Mouse (Mus musculus): ENCODE data around the gene Tppp2. TPM values are rescaled to one million over a fixed set of nuclear protein-coding genes. Genes with fewer than 3 reads are reported as not detected.

The Tppp2 gene
- polyA plus RNA-seq, 1 experiment from 2014 or later, result not detected

GRCm38 (mm10) chr14:51960316-51960715 is 42.1 kb downstream of the Tppp2 start:
- no peak for TF ChIP-seq CTCF (IDR thresholded peaks at IDR 0.05; ENCODE audit: low read depth)
- ATAC-seq (ENCODE audit: insufficient read depth) (no peak), DNase-seq (no peak)
- H3K27me3 ChIP-seq (ENCODE audit: insufficient read depth, low read length), result no peaks in the 10 kb centered on the region
- H3K27ac ChIP-seq (ENCODE audit: low read depth), result no peak overlapping the region
- H3K36me3 ChIP-seq (ENCODE audit: insufficient read depth), result no peaks in the 10 kb centered on the region
- 79% methylated on average over 2 of the region's 2 CpGs for WGBS
- H3K4me1 ChIP-seq (ENCODE audit: insufficient read depth), result no peaks in the 10 kb centered on the region
- no peak overlapping the region for H3K9ac ChIP-seq
- no peak overlapping the region for H3K4me2 ChIP-seq
- no peak overlapping the region for H3K4me3 ChIP-seq (ENCODE audit: low read depth, low read length)
- no peaks in the 10 kb centered on the region for H3K9me3 ChIP-seq (ENCODE audit: low read depth, low read length)

- WGBS, result 53% methylated on average over 3 of the region's 3 CpGs
- no peak overlapping the region for H3K27ac ChIP-seq (ENCODE audit: low read depth)
- DNase-seq, result peak; percentile 66
- H3K9me3 ChIP-seq (ENCODE audit: low read depth, low read length), result no peaks in the 10 kb centered on the region
- TF ChIP-seq CTCF (IDR thresholded peaks at IDR 0.05; ENCODE audit: low read depth), result no peak
- H3K36me3 ChIP-seq (ENCODE audit: insufficient read depth), result no peaks in the 10 kb centered on the region
- H3K4me1 ChIP-seq (ENCODE audit: insufficient read depth), result no peaks in the 10 kb centered on the region
- H3K4me3 ChIP-seq (ENCODE audit: low read depth, low read length), result no peak overlapping the region
- no peaks in the 10 kb centered on the region for H3K27me3 ChIP-seq (ENCODE audit: insufficient read depth, low read length)
- no peak overlapping the region for H3K9ac ChIP-seq
- peak; percentile 44; the same call in 1 of the 2 replicates for ATAC-seq (ENCODE audit: insufficient read depth)
- H3K4me2 ChIP-seq, result no peak overlapping the region
Measured at GRCm38 (mm10) chr14:51967400-51967799, 49.2 kb downstream of the Tppp2 start.

Other genes starting within 250 kb of the Tppp2 start
- gene Gm17079, start 223.0 kb upstream of the Tppp2 start, polyA plus RNA-seq (2014; fragmentation: Nextera tagmentation; extraction: Ambion mirVana), result not detected in 2 replicates
- not detected in 2 replicates for gene Gm5800, start 201.2 kb upstream of the Tppp2 start, polyA plus RNA-seq (2014; fragmentation: Nextera tagmentation; extraction: Ambion mirVana)
- not detected in 2 replicates for gene Ang4, start 144.8 kb upstream of the Tppp2 start, polyA plus RNA-seq (2014; fragmentation: Nextera tagmentation; extraction: Ambion mirVana)
- gene AY358078, start 118.4 kb upstream of the Tppp2 start, polyA plus RNA-seq (2014; fragmentation: Nextera tagmentation; extraction: Ambion mirVana), result not detected in 2 replicates
- gene Ear6, start 64.7 kb upstream of the Tppp2 start, polyA plus RNA-seq (2014; fragmentation: Nextera tagmentation; extraction: Ambion mirVana), result not detected in 2 replicates
- 32.4 and 38.4 TPM in 2 replicates for gene Mettl17, start 33.6 kb upstream of the Tppp2 start, polyA plus RNA-seq (2014; fragmentation: Nextera tagmentation; extraction: Ambion mirVana)
- gene Slc39a2, start 25.5 kb upstream of the Tppp2 start, polyA plus RNA-seq (2014; fragmentation: Nextera tagmentation; extraction: Ambion mirVana), result 0.07 and 0.42 TPM in 2 replicates
- gene Ndrg2, start 4.3 kb upstream of the Tppp2 start, polyA plus RNA-seq (2014; fragmentation: Nextera tagmentation; extraction: Ambion mirVana), result 22.7 and 24.0 TPM in 2 replicates
- gene Rnase13, start 4.3 kb downstream of the Tppp2 start, polyA plus RNA-seq (2014; fragmentation: Nextera tagmentation; extraction: Ambion mirVana), result not detected in 2 replicates
- 96.8 and 108 TPM in 2 replicates for gene Arhgef40, start 66.3 kb downstream of the Tppp2 start, polyA plus RNA-seq (2014; fragmentation: Nextera tagmentation; extraction: Ambion mirVana)
- gene Tmem253, start 97.2 kb downstream of the Tppp2 start, polyA plus RNA-seq (2014; fragmentation: Nextera tagmentation; extraction: Ambion mirVana), result 0.35 and 0.74 TPM in 2 replicates
- gene Zfp219, start 102.3 kb downstream of the Tppp2 start, polyA plus RNA-seq (2014; fragmentation: Nextera tagmentation; extraction: Ambion mirVana), result 25.8 and 28.3 TPM in 2 replicates
- not detected in 2 replicates for gene Olfr221, start 124.0 kb downstream of the Tppp2 start, polyA plus RNA-seq (2014; fragmentation: Nextera tagmentation; extraction: Ambion mirVana)
- 673 and 695 TPM in 2 replicates for gene Hnrnpc, start 185.6 kb downstream of the Tppp2 start, polyA plus RNA-seq (2014; fragmentation: Nextera tagmentation; extraction: Ambion mirVana)
- gene Rpgrip1, start 192.3 kb downstream of the Tppp2 start, polyA plus RNA-seq (2014; fragmentation: Nextera tagmentation; extraction: Ambion mirVana), result 76.1 TPM in 2 replicates